Mouse (Mus musculus) right cerebral cortex, postnatal 10 days (tissue): ENCODE measurements around the gene Sap25.
"Not testable (repeated sequence)": the region's sequence is repeated elsewhere in the genome, so short reads cannot be mapped to it uniquely, and the experiment has no call there.

Source experiments
- DNase-seq, 2 experiments: peaks; one replicate each; pipeline ENCODE4 v3.0.0; 2021; ENCODE audit warnings: low spot score in 2 of 2

Sap25 gene

DNA sequence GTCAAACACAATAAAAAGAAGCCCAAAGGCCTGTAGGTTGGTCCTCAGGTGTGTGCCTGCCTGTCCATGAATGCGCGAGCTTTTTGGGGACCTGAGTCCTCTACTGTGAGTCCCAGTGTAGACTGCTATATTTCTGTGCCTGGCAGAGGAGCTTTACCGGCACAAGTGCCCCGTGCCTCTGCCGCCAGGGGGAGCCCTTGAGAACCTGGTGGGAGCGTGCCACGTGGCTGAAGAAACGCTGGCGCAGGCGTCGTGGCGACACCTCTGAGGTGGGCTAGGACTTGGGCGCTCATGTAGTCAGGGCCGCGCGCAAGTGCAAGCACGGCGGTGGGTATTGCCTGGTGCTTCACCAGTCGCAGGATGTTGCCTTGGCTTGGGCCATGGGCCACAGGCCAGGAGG lies at the start of gene Sap25:
Gene Sap25, plus strand, starts transcription at position 281 of the 400 bp plus-strand sequence.
- DNase-seq, result no peak

DNA sequence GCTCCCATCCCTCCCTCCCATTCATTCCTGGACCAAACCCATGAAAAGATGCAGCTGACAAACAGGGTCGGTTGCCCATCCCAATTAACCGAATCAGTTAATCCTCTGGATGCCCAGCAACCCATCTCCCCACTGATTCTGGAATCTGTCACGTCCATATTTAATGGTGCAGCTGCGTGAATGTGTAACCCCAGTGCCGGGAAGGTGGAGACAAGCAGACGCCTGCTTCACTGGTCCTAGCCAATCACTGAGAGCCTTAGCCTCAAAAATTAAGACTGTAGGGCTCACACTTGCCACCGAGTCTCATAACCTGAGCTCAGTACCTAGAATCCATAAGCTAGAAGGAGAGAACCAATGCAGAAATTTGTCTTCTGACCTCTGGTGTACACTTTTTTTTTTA lies 45.2 kb upstream of the Sap25 start:
- no peak for DNase-seq

DNA sequence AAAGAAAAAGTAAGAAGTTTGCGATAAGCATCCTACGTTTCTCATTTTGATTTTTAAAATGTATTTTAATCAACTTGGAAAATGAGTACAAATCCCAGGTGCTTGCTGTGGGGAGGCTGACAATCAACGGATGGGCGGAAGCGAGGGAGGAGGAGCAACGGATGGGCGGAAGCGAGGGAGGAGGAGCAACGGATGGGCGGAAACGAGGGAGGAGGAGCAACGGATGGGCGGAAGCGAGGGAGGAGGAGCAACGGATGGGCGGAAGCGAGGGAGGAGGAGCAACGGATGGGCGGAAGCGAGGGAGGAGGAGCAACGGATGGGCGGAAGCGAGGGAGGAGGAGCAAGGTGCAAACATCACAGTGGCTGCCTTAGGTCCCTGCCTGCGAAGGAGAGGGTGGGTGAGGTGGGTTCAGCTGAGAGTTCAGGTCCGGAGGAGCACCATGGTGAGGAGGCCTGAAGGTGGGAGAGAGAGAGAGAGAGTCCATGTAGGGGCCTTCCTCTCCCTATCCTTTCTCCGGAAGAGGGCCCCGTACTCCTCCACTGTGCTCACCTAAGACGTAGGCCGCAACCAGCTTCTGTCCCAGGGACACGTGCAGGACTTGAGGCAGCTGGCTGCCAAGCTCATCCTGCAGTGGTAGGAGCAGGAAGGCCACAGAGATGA lies 44.4 kb upstream of the Sap25 start:
- DNase-seq, result no peak

DNA sequence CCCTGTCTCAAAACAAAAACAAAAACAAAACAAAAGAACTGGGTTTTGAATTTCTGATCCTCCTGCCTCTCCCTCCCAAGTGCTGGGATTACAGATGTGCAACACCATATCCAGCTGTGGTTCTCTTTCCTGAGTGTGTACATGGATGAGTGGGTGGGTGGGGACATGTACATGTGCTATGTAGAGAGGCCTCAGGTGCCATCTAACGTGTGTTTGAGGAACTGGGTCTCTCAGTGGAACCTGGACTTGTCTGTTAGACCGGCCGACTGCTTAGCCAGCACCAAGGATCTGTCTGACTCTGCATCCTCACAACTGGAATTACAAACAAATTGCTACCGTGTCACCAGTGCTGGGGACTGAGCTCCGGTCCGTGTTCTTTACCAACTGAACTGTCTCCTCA lies 43.5 kb upstream of the Sap25 start:
- no peak for DNase-seq

DNA sequence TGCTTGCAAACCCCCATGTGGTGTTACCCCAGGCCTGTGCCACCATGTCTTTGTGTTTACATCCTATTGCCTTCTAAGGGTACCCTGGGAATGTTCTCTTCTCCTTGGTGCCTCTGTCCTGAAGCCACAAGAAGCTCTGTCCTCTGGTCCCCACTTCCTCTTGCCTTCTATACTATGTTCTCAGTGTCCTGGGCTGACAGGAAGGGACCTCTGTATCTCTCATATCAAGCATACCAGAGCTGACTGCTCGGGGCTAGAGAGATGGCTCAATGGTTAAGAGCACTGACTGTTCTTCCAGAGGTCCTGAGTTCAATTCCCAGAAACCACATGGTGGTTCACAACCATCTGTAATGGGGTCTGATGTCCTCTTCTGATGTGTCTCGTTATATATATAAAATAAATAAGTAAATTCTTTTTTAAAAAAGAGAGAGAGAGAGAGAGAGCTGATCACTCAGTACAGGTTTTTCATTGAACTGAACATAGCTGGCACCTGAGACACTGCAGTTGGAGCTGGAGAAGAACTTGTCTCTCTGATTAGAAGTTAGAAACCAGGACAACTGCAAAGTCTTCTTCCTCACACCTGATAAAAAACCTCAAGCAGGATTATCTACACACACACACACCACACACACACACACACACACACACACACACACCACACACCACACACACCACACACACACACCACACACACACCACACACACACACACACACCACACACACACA lies 42.9 kb upstream of the Sap25 start:
- no peak for DNase-seq

DNA sequence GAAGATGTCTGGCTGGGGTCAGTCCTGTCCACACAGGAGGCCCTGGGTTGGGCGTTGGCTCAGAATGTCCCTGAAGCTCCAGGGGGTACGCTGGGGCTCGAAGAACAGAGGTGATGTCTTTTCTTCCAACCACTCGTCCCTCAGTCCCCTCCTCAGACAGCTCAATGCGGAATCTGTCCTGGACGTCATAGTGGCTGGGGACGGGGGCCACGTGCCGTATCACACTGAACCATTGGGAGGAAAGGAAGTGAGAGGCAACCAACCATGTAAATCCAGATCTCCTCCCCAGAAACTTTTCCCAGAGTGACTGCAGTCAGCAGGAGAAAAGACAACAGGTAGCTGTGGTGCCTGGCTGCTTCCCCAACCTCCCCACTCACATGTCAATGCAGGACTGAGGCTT lies 41.5 kb upstream of the Sap25 start:
- DNase-seq, result no peak

DNA sequence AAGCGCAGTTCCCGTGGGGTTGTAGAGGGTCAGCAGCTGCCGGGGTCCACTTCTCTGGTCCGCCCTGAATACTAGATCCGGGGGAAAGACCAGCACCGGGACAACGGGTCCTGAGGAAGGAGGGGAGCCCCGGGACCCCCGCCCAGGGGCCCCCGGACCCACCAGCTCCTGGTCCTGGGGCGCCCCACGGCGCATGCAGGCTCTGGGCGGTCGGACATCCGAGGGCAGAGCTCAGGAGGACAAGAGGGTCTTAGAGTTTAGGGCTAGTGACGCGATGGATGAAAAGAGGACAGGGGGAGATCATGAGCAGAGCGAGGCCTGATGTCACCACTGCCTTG lies 40.9 kb upstream of the Sap25 start:
- peak in 1 of 2 experiments; percentile 45 for DNase-seq

DNA sequence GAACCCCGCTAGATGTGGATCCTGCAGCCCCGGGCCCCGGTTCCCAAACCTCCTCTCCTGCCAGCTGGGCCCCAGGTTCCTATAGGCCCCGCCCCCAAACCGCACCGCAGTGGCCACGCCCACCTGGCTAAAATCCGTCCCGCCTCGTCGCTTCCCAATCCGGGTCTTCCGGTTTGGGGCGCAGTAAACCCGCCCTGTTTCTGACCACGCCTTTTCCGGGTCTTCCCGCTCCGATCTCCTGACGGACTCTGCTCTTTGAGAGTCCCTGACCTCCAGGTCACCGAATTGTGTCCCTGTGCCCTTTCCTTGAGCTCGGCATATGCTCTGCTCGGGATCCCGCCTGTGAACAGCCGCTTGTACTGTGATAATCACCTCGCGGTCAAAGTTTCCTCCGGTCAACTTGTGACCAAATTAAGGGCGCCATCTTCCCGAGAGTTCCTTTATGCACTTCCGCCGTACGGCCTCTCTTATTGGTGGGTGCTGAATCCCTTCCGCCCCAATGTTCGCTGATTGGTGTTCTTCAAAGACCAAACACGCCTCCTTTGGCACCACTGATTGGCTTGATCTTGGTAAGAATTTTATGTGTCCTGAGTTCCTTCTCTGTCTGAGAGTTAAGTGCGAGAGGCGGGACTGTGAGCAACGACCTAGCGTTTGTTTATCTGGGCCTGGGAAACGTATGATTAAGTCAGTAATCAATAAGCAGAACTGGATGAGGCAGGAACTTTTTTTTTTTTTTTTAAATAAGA lies 40.3 kb upstream of the Sap25 start, which contains the start of gene Mospd3:
Gene Mospd3, minus strand, starts transcription at position 440 of the 746 bp plus-strand sequence.
- peak; percentile 97 for DNase-seq

DNA sequence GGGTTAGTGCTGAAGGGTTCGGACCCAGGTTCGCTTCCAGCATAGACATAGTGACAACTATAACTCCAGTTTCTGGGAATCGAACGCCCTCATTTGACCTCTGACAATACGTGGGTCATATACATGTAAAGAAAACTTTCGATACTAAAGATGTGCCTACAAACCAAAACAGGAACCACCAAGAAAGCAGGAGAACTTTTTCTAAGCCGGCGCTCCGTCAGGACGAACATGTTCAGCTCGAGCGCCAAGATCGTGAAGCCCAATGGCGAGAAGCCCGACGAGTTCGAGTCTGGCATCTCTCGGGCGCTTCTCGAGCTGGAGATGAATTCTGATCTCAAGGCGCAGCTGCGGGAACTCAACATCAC lies 39.8 kb upstream of the Sap25 start:
- DNase-seq, result no peak

DNA sequence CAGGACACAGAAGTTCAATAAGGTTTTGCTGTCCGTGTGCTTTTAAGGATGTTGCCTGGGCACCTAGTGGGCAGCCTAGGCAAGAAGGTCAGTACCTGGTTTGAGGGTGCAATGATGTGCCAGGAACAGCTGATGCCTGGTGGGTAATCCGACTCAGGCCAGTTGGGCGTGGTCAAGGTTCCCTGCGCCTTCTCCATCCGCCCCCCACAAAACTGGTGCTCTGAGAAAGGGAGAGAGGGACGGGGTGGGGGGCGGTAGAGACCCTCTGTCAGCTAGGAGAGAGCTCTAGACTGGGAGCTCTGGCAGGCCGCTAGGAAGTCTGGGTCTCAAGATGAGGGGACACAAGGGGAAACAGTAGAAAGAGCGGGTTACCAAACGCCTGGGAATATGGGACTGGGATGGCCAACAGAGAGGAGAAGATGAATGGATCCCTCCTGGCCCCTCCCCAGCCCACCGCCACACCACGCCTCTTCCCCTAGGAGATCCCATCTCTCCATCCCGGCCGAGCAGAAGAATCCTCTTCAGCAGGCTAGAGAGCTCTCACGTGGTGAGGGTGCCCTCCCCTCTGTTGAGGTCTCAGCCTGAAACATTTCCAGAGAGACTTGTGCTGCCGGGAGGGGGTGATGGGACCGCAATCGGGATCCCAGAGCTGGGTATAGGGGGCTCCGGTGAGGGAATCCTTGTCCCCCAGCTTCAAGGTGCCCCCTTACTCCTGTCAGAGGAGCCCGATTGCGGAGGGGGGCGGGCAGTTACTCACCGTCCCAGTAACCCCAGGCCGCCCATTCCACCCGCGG lies 33.1 kb upstream of the Sap25 start:
- DNase-seq, result no peak

DNA sequence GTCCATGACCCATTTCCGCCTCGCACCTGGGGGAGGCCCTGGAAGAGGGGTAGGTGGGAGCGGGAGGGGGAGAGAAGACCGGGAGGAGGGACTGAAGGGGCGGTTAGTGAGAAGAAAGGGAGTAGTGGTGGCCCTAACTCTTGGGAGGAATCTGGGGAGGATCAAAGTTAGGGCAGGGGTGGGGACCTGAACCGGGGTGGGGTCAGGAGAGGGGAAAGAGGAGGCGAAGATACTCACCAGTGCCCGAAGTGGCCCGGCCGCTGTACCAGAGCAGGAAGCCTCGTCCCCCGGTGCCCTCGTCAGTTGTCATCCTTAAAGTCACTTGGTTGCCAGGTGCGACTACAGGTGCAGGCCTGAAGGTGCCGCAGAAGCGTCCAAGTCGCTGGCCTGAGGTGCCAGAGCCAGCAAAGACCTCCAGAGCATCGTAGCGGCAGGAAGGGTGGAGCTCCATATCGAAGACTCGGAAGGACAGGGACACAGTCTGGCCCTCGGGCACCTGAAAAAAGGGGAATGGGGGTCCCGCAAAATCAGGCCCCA lies 32.4 kb upstream of the Sap25 start:
- DNase-seq, result no peak

DNA sequence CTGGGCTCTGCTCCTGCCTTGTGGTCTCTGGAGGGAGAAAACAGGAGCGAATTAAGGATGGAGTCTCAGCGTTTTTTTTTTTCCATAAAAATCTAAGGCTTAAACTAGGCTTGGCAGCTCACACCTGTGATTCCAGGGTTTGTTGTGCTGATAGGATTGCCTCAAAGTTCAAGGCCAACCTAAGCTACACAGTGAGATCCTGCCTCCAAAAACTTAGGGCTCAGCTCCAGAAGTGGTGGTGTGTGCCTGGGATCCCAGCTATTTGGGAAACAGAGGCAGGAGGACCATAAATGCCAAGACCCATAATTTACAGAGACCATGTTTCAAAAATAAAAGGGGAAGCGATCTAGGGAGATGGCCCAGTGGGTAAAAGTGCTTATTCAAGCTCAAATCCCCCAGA lies 31.8 kb upstream of the Sap25 start:
- DNase-seq, result no peak

DNA sequence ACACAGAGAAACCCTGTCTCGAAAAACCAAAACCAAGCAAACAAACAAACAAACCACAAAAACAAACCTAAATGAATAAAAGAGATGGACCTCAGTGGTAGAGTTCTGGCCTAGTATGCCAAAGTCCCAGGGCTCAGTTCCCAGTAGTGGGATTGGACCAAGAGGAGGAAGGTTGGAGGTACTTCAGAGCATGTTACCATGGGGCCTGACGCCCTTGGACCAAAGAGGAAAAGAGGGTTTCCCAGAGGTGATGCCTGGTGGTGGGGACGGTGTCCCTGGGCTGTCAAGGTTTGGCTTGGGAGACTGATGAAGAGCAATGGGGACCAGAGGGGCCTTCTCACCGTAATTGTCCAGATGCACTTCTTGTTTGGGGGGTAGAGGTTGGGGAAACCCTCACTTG lies 31.1 kb upstream of the Sap25 start:
- no peak for DNase-seq

DNA sequence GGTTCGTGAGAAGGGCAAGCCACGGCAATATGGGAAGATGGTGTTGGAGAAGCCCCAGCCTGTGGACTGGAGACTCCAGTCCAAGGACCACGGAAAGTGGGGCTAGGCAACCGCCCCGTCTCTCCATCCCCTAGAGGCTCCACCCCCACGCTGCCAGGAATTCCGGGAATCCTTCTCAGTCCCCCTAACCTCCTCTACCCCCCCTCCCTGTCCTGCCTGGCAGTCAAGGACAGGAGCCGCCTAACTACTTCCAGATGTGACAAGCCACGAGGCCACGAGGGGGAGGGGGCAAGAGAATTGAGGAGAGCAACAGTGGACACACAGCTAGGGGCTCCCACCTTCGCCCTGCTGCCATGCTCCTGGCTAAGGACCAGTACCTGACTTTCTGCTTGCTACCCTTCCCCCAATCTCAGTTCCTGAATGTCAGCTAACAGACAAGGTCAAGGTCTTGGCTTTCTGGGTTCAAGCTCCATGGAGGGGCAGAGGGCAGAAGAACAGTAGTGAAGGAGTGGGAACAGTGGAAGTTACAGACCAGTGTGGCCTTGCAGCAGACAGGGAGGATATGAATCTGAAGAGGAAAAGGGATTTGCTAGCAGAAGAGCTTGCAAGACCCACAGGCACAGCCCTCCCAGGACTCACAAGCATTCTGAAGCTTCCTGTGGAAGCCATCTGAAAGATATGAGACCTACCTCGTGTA lies 30.4 kb upstream of the Sap25 start:
- no peak for DNase-seq

DNA sequence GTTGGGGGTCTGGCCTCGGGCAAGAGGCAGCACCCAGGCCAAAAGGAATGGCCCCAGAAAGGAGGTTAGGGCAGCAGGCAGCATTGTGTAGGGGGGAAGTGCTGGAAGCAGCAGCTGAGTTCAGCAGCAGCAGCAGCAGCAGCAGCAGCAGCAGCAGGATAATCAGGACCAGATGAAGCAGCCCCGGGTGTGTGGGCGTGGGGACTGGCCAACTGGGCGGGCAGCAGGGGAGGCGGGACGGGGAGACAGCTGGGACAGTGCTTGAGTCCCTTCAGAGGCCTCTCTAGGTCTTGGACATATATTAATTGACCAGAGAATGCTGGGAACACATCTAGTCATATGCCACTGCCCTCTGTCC lies 29.9 kb upstream of the Sap25 start:
- no peak for DNase-seq

DNA sequence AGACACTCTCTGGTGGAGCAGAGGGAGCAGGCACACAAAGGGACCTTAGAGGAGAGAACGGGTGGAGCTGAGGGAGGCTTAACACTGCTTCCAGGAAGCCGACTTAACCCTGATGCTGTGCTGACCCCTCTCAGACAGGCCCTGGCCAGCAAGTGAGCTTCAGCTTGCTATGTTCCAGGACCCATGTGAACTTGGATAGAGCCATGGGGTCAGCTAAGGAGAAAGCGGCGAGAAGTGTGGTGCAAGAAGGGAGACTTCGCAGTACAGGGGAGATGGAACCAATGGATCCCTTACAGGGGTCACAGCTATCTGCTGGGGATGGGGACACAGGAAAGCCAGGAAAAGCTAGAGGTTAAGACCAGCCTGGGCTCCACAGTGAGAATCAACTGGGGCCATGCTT lies 28.1 kb upstream of the Sap25 start:
- no peak for DNase-seq

DNA sequence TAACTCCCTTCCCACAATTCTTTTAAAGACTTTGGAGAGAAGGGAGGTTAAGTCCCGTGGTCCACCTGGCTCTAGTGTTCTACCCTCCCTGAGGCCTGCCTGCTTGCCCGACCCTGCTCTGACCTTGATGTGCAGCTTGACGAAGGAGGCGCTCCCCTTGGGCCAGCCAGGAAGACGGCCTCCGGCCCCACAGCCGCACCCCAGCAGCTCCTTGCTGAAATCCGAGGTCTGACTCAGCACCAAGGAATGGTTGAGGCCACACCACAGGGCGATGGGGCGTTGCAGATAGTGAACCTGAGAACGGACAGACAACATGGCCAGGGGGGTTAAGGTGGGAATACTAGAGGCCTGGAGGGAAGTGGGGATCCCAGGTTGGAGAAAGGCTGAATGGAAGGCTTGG lies 27.6 kb upstream of the Sap25 start, which contains the start of gene Pcolce:
Gene Pcolce, minus strand, starts transcription at position 235 of the 400 bp plus-strand sequence.
- DNase-seq, result no peak

DNA sequence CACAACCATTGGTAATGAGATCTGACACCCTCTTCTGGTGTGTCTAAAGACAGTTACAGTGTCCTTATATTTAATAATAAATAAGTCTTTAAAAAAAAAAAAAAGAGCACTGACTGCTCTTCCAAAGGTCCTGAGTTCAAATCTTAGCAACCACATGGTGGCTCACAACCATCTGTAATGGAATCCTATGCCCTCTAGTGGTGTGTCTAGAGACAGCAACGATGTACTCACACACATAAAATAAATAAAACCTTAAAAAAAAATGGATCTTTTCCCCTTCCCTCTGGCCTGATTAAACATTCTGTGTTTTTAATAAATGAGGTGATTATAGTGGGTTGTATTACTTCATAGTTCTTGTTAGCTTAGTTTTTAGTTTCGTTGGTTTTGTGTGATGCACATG lies 26.2 kb upstream of the Sap25 start:
- DNase-seq, result not testable (repeated sequence)

DNA sequence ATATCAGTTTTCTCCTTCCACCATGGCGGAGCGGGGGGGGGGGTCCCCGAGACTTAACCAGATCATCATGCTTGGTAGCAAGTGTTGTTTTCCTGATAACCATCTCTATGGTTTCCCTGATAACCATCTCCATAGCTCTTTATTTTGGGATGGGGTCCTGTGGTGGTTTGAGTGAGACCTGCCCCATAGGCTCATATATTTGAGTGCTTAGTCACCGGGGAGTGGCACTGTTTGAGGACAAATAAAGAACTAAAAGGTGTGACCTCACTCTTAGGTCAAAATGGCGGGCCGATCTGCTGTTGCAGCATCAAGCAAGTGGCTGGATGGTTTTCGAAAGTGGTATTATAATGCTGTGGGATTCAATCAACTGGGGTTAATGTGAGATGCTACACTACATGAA lies 25.8 kb upstream of the Sap25 start:
- no peak for DNase-seq

DNA sequence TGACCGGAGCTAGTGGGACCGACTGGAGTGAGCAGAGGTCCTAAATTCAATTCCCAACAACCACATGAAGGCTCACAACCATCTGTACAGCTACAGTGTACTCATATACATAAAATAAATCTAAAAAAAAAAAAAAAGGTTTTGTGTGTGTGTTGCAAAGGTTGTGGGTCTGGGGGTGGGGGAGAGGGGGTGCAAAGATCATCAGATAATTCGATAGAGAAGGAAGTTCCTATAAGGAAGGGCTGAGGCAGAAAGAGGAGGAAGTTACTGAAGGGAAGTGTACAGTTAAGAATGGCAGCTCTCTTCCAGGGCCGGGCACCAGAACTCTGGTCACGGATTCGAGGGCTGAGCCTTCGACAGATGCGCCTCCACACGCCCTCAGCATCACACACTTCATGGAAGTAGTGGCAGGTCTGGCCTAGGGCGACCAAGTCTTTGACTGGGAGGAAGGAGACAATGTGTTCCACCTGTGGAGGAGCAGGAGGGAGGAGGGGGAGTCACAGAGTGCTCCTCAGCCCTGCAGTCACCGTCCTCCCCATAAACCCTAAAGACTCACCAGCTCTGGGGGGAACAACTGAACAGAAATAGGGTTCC lies 17.1 kb upstream of the Sap25 start:
- DNase-seq, result no peak

DNA sequence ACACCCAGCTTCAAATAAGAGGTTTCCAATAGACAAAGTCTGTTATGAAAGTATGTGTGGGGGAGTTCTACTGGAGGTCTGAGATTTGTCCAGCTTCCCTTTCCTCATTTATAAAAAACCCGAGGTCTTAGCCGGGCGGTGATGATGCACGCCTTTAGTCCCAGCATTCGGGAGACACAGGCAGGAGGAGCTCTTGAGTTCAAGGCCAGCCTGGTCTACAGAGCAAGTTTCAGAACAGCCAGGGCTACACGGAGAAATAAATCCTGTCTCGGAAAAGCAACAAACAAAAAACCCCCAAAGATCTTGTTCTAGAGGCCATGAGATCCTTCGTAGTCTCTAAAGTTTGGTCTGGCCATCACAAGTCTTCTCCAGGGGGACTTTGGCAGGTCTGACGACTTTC lies 13.1 kb upstream of the Sap25 start:
- no peak for DNase-seq
